Mouse (Mus musculus): Measurements from ENCODE around the gene Dnmt3c.
A peak's percentile ranks its signal among the peaks of the same experiment; 100 is the strongest.
"Not testable (repeated sequence)": the region's sequence is repeated elsewhere in the genome, so short reads cannot be mapped to it uniquely, and the experiment has no call there.

Gene Dnmt3c

DNA sequence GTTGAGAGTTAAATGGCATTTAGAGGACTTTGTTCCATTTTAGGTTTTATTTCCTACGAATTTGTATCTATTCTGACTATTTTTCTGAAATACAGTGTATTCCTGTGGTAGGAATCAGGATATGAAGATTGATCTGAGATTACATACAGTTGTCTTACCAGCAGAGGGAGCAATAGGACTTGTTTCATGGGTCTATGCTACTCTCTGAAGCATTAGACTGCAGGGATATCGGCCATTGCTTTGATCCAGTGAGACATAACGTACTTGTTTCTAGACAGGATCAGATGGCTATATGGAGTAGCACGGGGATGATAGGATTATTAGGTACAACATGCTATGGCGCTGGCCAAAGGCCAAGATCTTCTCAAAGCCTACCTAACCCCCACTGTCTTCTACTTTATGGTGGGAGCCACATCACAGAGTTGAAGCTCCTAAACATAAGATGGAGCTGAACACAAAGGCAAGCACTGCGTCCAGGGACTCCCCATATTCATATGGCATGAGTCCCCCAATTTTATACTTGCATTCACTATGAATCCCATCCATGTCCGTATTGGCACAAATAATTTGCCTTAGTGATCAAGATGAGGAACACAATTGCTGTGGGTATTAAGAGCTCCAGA lies 27.6 kb upstream of the Dnmt3c start:
- H3K4me3 ChIP-seq (replicated peaks; ENCODE audit: low read length): no peak overlapping the region
- H3K4me1 ChIP-seq (replicated peaks; ENCODE audit: low read depth, low read length): 0 out of 2 replicates have a peak, but pooled peaks cover 5% of the 10 kb centered on the region
- no peaks in the 10 kb centered on the region for H3K27me3 ChIP-seq (ENCODE audit: insufficient read depth, low read length)
- H3K36me3 ChIP-seq (ENCODE audit: insufficient read depth, low read length): peaks cover 100% of the 10 kb centered on the region
- no peaks in the 10 kb centered on the region for H3K9me3 ChIP-seq (ENCODE audit: low read length)
- TF ChIP-seq CTCF (conservative IDR thresholded peaks at IDR 0.05; ENCODE audit: low read length): peak; percentile 66
- no peak for TF ChIP-seq NANOG (IDR thresholded peaks at IDR 0.05; ENCODE audit: borderline replicate concordance, low read length)

DNA sequence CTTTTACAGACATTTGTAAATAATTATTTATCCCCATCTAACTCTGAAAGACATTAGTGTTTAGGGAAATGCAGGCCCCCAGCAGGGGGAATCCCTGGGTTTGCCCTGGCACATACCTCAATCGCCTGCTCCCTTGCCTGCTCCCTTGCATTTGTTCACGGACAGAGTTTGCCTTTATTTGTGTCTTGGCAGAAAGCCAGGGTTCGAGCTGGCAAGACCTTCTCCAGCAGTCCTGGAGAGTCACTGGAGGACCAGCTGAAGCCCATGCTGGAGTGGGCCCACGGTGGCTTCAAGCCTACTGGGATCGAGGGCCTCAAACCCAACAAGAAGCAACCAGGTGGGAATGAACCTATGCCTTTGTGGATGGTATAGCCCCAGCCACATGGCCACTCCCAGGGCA lies 26.3 kb upstream of the Dnmt3c start:
- Histone ChIP-seq H3K36me3 (ENCODE audit: insufficient read depth, low read length) (peaks cover 99% of the 10 kb centered on the region), H3K27me3 (ENCODE audit: insufficient read depth, low read length) (no peaks in the 10 kb centered on the region), H3K4me3 (replicated peaks; ENCODE audit: low read length) (no peak overlapping the region), H3K4me1 (replicated peaks; ENCODE audit: low read depth, low read length) (0 out of 2 replicates have a peak, but pooled peaks cover 5% of the 10 kb centered on the region), H3K9me3 (ENCODE audit: low read length) (no peaks in the 10 kb centered on the region)
- TF ChIP-seq POU5F1 (IDR thresholded peaks at IDR 0.05; ENCODE audit: borderline replicate concordance, low read length) (no peak), NANOG (IDR thresholded peaks at IDR 0.05; ENCODE audit: borderline replicate concordance, low read length) (no peak), CTCF (conservative IDR thresholded peaks at IDR 0.05; ENCODE audit: low read length) (no peak)

DNA sequence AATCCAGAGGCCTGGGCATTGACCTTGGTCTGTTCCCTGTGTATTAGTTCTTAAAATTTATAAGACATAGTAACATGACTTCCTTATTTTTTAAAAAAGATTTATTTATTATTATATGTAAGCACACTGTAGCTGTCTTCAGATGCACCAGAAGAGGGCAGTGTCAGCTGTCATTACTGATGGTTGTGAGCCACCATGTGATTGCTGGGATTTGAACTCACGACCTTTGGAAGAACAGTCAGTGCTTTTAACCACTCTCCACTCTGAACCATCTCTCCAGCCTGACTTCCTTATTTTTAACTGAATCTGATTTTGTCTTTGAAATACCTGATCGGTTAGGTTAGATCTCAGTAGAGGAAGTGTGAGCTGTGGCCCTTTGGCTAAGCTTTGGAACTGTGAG lies 23.8 kb upstream of the Dnmt3c start:
- Histone ChIP-seq H3K4me1 (replicated peaks; ENCODE audit: low read depth, low read length) (0 out of 2 replicates have a peak, but pooled peaks cover 5% of the 10 kb centered on the region), H3K27me3 (ENCODE audit: insufficient read depth, low read length) (no peaks in the 10 kb centered on the region), H3K36me3 (ENCODE audit: insufficient read depth, low read length) (peaks cover 97% of the 10 kb centered on the region), H3K9me3 (ENCODE audit: low read length) (no peaks in the 10 kb centered on the region), H3K4me3 (replicated peaks; ENCODE audit: low read length) (no peak overlapping the region)
- peak; percentile 21 for TF ChIP-seq CTCF (conservative IDR thresholded peaks at IDR 0.05; ENCODE audit: low read length)
- TF ChIP-seq NANOG (IDR thresholded peaks at IDR 0.05; ENCODE audit: borderline replicate concordance, low read length): no peak
- no peak for TF ChIP-seq POU5F1 (IDR thresholded peaks at IDR 0.05; ENCODE audit: borderline replicate concordance, low read length)

DNA sequence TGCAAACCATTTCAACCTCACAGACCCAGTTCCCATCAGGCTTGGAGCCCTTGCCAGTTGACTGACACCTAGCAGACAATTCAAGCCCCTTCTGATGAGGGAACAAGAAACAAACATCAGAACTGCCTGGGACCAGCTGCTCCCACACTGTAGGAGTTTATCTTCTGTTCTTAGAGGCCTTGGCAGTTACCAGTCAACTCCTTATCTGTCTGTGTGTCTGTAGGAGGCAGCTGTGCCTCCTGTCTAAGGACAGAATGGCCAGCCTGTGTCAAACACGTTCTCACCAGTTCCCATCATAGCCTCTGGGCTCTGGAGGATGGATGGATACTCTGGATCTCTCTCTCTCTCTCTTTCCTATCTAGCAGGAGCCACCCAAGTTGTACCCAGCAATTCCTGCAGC lies 21.1 kb upstream of the Dnmt3c start:
- peaks cover 97% of the 10 kb centered on the region for H3K36me3 ChIP-seq (ENCODE audit: insufficient read depth, low read length)
- not testable (repeated sequence) for H3K4me3 ChIP-seq (replicated peaks; ENCODE audit: low read length); H3K4me1 ChIP-seq (replicated peaks; ENCODE audit: low read depth, low read length); H3K27me3 ChIP-seq (ENCODE audit: insufficient read depth, low read length); H3K9me3 ChIP-seq (ENCODE audit: low read length)

DNA sequence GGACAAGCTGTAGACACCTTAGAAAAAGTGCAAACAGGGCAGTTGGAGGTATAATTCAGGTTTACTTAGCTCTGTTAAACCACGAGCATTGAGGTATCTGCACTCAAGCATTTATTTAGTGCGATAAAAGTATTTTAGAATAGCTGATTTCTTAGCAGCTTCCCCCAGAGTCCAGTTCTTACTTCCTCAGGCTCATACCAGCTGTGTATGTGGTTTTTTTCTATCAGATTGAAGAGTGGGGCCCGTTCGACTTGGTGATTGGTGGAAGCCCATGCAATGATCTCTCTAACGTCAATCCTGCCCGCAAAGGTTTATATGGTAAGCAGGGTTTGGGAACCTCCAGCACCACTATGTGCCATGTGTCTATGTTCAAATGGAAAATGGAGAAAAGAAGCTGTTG lies 19.5 kb upstream of the Dnmt3c start:
- Histone ChIP-seq H3K27me3 (ENCODE audit: insufficient read depth, low read length) (no peaks in the 10 kb centered on the region), H3K9me3 (ENCODE audit: low read length) (no peaks in the 10 kb centered on the region), H3K36me3 (ENCODE audit: insufficient read depth, low read length) (peaks cover 97% of the 10 kb centered on the region), H3K4me1 (replicated peaks; ENCODE audit: low read depth, low read length) (0 out of 2 replicates have a peak, but pooled peaks cover 5% of the 10 kb centered on the region), H3K4me3 (replicated peaks; ENCODE audit: low read length) (no peak overlapping the region)
- TF ChIP-seq CTCF (conservative IDR thresholded peaks at IDR 0.05; ENCODE audit: low read length) (no peak), NANOG (IDR thresholded peaks at IDR 0.05; ENCODE audit: borderline replicate concordance, low read length) (no peak), POU5F1 (IDR thresholded peaks at IDR 0.05; ENCODE audit: borderline replicate concordance, low read length) (no peak)

DNA sequence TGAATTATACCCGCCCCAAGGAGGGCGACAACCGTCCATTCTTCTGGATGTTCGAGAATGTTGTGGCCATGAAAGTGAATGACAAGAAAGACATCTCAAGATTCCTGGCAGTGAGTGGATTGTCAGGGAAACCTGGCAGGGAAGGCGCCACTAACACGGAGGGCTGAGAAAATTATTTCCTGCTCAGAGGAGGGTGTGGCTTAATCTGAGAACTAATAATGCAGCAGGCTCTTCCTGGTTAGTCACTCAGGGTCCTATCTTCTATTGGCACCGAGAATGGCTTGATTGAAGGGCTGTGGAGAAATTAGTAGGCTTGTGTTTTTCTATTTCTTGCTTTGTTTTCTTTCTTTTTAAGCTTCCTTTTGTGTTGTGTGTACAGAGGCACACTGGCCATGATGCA lies 18.9 kb upstream of the Dnmt3c start:
- no peaks in the 10 kb centered on the region for H3K27me3 ChIP-seq (ENCODE audit: insufficient read depth, low read length)
- H3K9me3 ChIP-seq (ENCODE audit: low read length): no peaks in the 10 kb centered on the region
- H3K36me3 ChIP-seq (ENCODE audit: insufficient read depth, low read length): peaks cover 96% of the 10 kb centered on the region
- H3K4me1 ChIP-seq (replicated peaks; ENCODE audit: low read depth, low read length): 0 out of 2 replicates have a peak, but pooled peaks cover 5% of the 10 kb centered on the region
- TF ChIP-seq POU5F1 (IDR thresholded peaks at IDR 0.05; ENCODE audit: borderline replicate concordance, low read length) (no peak), NANOG (IDR thresholded peaks at IDR 0.05; ENCODE audit: borderline replicate concordance, low read length) (no peak), CTCF (conservative IDR thresholded peaks at IDR 0.05; ENCODE audit: low read length) (no peak)
- H3K4me3 ChIP-seq (replicated peaks; ENCODE audit: low read length): no peak overlapping the region

DNA sequence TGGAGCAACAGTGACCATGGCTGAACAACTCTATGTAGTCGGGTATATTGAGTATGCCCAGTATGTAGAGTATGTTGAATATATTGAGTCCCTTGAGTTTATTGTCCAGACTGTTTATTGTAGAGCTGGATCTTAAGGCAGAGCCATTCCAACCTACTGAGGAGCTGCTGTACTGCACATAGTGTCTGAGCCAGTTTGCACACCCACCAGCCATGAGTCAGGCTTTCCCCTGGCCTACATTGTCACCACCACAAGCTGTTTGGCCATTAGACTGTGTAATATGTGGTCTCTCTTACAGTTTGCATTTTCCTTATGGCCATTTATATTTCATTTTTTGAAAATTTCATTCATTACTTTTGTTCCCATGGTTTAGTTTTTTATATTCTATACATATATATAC lies 16.5 kb upstream of the Dnmt3c start:
- Histone ChIP-seq H3K4me3 (replicated peaks; ENCODE audit: low read length) (no peak overlapping the region), H3K27me3 (ENCODE audit: insufficient read depth, low read length) (no peaks in the 10 kb centered on the region), H3K36me3 (ENCODE audit: insufficient read depth, low read length) (peaks cover 90% of the 10 kb centered on the region), H3K9me3 (ENCODE audit: low read length) (no peaks in the 10 kb centered on the region), H3K4me1 (replicated peaks; ENCODE audit: low read depth, low read length) (0 out of 2 replicates have a peak, but pooled peaks cover 6% of the 10 kb centered on the region)
- no peak for TF ChIP-seq POU5F1 (IDR thresholded peaks at IDR 0.05; ENCODE audit: borderline replicate concordance, low read length)

DNA sequence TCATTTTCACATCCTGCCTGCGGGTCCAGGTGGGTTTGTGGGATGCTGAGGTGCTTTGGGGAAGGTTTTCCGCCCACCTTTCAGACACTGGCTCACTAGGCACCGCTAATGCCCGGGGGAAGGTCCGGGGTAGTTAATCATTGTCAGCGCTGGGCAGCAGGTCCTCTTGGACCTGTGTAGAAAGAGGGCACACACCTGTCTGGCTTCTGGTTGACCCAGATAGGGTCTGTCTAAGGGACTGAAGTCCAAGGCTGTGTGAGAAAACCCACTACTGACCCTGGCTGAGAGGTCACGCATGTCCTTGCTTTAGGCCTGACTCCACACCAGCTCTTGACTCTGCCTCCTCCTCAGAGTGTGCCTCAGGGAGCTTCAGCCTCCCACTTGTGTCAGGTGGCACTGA lies 3.0 kb upstream of the Dnmt3c start:
- not testable (repeated sequence) for H3K4me3 ChIP-seq (replicated peaks; ENCODE audit: low read length); H3K9me3 ChIP-seq (ENCODE audit: low read length); H3K36me3 ChIP-seq (ENCODE audit: insufficient read depth, low read length); H3K4me1 ChIP-seq (replicated peaks; ENCODE audit: low read depth, low read length)
- 0 out of 2 replicates have a peak, but pooled peaks cover 10% of the 10 kb centered on the region for H3K27me3 ChIP-seq (ENCODE audit: insufficient read depth, low read length)

DNA sequence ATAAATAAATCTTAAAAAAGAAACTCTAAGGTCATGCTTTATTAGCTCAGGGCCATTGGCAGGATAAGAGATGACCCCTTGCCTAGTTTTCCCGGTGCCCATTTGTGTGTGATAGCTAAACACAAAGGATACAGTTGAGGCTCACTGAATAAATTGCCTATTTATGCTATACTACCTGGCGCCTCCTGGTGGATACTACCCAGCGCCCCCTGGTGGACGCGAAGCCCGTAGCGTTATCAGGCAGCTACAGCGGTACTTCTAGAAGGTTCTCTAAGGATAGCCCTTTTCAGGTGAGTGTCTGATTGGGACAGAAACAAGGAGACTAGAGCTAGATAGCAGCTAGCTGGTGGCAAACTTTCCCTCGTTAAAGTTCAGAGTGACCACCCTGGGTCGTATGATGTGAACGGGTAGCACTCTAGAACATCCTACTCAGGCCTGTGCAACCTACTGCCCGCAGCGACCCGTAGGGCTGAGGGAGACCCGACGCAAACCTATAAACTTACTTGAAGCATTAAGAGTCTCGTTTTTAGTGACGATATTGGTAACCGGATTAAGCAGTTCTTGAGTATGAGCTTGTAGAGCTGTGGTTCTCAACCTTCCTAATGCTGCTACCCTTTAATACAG lies 1.9 kb upstream of the Dnmt3c start:
- Histone ChIP-seq H3K9me3 (ENCODE audit: low read length) (no peaks in the 10 kb centered on the region), H3K4me3 (replicated peaks; ENCODE audit: low read length) (no peak overlapping the region)
- TF ChIP-seq NANOG (IDR thresholded peaks at IDR 0.05; ENCODE audit: borderline replicate concordance, low read length) (no peak), CTCF (conservative IDR thresholded peaks at IDR 0.05; ENCODE audit: low read length) (peak; percentile 90)

More for the DNA sequence above, 1.9 kb upstream of the Dnmt3c start:
- Histone ChIP-seq H3K4me1 (replicated peaks; ENCODE audit: low read depth, low read length) (no peaks in the 10 kb centered on the region), H3K36me3 (ENCODE audit: insufficient read depth, low read length) (no peaks in the 10 kb centered on the region), H3K27me3 (ENCODE audit: insufficient read depth, low read length) (0 out of 2 replicates have a peak, but pooled peaks cover 10% of the 10 kb centered on the region)

Measured in E14TG2a.4 (cell line).